Mouse (Mus musculus) bone marrow, adult 2 months (tissue): ENCODE measurements around the gene Uncx.

Source experiments
- CTCF ChIP-seq: fragments of 200-500 bp; IDR thresholded peaks from 2 replicates; pipeline ENCODE4 v1.5.1; 2011; ENCODE audit warnings: low read length, control low read depth; ENCODE audit not compliant: control insufficient read depth, insufficient read depth
- POLR2A ChIP-seq: fragments of 200-500 bp; IDR thresholded peaks from 2 replicates; pipeline ENCODE4 v1.6.1; 2011; ENCODE audit warnings: low read depth, mild to moderate bottlenecking, control low read depth, low read length, borderline replicate concordance; ENCODE audit not compliant: control insufficient read depth

GRCm38 (mm10) chr5:139520069-139520834 lies 23.0 kb upstream of the Uncx start:
- TF ChIP-seq CTCF (no peak), POLR2A (no peak)
